Mouse (Mus musculus): ENCODE measurements at regions not wholly inside any gene's neighbourhood (a gene's known extent, or its start where the extent isn't known, plus 50 kb on each side); places are given as distances from the start of the nearest gene placed in this dataset.
"Not testable (repeated sequence)": the region's sequence is repeated elsewhere in the genome, so short reads cannot be mapped to it uniquely, and the experiment has no call there.

- DNase-seq = no peak
These were observed 468.2 kb upstream of the Id2 start for GRCm38 (mm10) chr12:25565131-25565530.

- DNase-seq = no peak
These were observed 462.7 kb upstream of the Id2 start for GRCm38 (mm10) chr12:25559601-25560000.

- DNase-seq = no peak
These were observed 456.7 kb upstream of the Id2 start for GRCm38 (mm10) chr12:25553656-25554055.

GRCm38 (mm10) chr12:25549735-25550134, 452.8 kb upstream of the Id2 start:
- DNase-seq = no peak

- no peak for DNase-seq
These were observed 447.3 kb upstream of the Id2 start for GRCm38 (mm10) chr12:25544253-25544652.

GRCm38 (mm10) chr12:25534620-25534950, 437.6 kb upstream of the Id2 start:
- DNase-seq = no peak

- DNase-seq = no peak
These were observed 437.0 kb upstream of the Id2 start for GRCm38 (mm10) chr12:25533709-25534619.

- DNase-seq = no peak
These were observed 433.5 kb upstream of the Id2 start for GRCm38 (mm10) chr12:25530483-25530882.

GRCm38 (mm10) chr12:25529537-25529936, 432.6 kb upstream of the Id2 start:
- no peak for DNase-seq

GRCm38 (mm10) chr12:25526639-25527038, 429.7 kb upstream of the Id2 start:
- DNase-seq = no peak

- DNase-seq = no peak
These were observed 419.8 kb upstream of the Id2 start for GRCm38 (mm10) chr12:25516738-25517137.

- DNase-seq = no peak
These were observed 416.7 kb upstream of the Id2 start for GRCm38 (mm10) chr12:25513679-25514078.

- DNase-seq = no peak
These were observed 412.7 kb upstream of the Id2 start for GRCm38 (mm10) chr12:25509666-25510065.

GRCm38 (mm10) chr12:25493233-25493632, 396.3 kb upstream of the Id2 start:
- peak; percentile 18 for DNase-seq

- DNase-seq = no peak
These were observed 395.7 kb upstream of the Id2 start for GRCm38 (mm10) chr12:25492483-25493190.

GRCm38 (mm10) chr12:25475180-25475758, 378.3 kb upstream of the Id2 start:
- no peak for DNase-seq

GRCm38 (mm10) chr12:25469181-25469580, 372.2 kb upstream of the Id2 start:
- no peak for DNase-seq

- DNase-seq = no peak
These were observed 370.8 kb upstream of the Id2 start for GRCm38 (mm10) chr12:25467789-25468188.

- not testable (repeated sequence) for DNase-seq
These were observed 365.8 kb upstream of the Id2 start for GRCm38 (mm10) chr12:25462690-25463089.

- DNase-seq = no peak
These were observed 358.5 kb upstream of the Id2 start for GRCm38 (mm10) chr12:25455281-25455989.

GRCm38 (mm10) chr12:25453356-25453755, 356.4 kb upstream of the Id2 start:
- DNase-seq = no peak

- DNase-seq = no peak
These were observed 354.2 kb upstream of the Id2 start for GRCm38 (mm10) chr12:25451156-25451555.

- no peak for DNase-seq
These were observed 347.4 kb upstream of the Id2 start for GRCm38 (mm10) chr12:25444355-25444754.

Measured in cerebellum, adult 11 months (tissue).